Mouse (Mus musculus): ENCODE measurements around the gene Doc2b.

The Doc2b gene

GRCm38 (mm10) chr11:75796029-75796445 lies at the start of gene Doc2b:
TSS of gene Doc2b (minus strand) at chr11:75796049.
- DNase-seq = peak; percentile 43

GRCm38 (mm10) chr11:75842904-75843619 lies 47.2 kb upstream of the Doc2b start:
- no peak for DNase-seq

DNA sequence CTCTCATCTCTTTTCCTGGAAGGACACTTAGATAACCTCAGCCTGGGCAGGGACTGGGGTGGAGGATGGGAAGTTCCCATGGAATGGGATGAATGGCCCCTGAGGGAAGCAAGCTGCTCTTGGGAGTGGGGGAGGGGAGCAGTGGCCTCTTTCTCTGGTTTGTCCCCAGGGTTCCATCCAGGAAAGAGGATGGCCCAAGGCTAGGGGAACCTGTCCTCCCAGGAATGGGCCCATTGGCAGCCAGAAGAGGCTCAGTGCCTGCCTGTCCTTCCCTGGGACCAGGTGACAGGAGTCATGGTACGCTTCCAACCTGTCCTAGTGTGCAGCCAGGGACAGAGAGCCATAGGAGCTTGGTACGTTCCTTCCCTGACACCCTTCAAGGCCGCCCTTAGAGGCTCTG lies 45.7 kb upstream of the Doc2b start:
- no peak for DNase-seq

DNA sequence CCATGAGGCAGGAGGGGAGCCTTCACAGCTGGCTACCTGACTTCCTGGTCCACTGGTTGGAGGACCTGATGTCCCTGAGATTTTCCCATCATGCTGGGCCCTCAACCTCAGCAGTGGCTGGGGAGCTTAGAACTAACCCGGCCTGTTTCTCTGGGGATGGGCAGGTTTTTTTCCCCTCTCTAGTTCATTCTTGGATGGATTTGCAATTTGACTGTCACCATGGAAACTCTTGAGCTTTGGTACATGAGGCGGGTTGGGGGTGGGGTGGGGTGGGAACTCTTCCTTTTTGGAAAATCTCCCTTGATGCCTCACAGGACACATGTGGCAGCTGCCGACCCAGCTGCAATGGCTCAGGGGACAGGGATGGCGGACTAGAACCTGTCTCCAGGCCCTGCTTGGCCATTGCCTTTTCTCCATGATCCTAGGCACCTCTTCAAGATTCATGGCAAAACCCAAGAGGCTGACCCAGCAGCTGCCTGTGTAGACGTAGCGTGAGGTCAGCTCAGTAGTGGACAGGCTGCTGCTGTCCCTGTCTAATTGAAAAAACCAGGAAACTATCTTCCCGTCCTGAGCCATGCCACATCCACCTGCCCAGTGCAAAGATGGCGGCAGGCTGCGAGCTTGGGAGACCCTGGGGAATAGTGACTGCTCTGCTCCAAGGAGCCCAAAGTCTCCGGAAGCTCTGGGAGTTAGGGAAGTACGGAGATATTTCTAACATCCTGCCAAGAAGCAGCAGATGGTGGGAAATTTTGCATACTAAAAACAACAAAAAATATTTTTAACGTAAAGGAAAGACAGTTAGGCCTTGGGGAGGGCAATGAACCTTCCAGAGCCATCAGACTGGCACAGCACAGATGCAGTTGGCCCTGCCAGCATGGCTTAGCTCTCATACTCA lies 43.9 kb upstream of the Doc2b start:
- no peak for DNase-seq

DNA sequence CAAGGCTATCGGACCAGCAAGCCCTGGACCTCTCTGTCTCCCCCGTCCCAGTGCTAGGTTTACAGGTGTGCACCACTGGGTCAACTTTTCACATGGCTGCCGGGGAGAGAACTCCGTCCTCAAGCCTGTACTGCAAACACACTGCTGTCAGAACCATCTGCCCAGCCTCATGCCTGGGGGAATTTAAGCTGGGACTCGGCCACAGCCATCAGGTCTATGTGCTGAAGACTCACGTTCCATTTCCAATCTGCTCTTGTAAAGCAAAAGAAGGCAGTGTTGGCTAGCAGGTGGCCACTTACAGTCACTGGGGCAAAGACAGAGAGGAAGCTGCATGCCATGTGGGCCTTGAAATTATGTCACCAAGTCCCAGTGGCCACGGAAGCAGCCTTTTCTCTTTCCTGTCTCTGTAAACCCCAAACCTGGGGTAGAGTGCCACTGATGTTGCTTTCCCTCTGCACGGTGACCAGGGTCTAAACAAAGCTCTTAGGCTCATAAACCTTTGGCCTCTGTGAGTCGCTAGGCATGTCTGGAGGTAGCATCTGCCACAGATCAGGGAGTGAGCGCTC lies 43.1 kb upstream of the Doc2b start:
- DNase-seq = no peak

GRCm38 (mm10) chr11:75836240-75836610 lies 40.4 kb upstream of the Doc2b start:
- no peak for DNase-seq

DNA sequence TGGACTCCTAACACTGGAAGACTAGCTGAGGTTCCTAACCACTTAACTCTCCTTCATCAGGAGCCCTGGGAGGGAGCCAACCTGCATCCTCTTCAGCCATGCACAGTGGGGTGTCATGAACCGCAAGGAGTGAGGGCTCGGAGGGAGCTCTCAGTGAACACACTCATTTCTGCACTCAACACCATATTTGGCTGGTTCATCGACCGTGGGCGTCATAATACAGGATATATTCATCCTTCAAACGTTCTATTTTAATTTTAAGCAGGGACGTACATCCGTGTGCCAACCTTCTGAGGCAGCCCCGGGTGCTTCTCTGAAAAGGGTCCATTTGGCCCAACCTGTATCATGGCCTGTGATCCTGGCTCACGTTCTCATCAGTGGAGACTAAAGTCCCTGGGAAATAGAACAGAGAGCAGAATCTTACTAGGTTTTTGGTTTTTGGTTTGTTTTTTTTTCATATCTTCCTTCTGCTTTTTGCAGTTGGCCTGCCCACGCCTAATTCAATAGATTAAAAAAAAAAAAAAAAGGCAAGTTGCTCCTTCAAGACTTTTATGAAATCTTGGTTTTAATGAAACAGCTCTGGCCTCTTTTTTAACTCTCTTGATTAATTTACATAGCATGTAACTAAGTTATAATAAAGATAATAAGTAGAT lies 39.9 kb upstream of the Doc2b start:
- no peak for DNase-seq

DNA sequence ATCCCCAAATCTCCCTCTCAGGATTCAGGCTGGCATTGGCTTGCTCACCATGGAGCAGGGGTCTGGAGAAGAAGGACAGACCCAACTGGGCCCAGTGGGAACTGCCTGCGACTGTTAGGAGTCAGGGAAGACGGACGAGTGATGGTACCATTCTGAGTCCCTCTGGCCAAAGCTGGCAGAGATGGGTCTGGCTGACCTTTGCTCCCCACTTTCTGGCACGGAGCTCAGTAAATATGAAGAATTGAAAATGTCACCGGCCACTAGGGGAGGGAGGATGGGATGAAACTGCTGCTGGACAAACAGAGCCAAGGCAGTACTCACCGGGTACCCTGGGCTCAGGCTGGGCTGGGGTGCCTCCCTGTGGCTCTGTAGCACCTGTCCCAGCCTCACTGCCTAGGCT lies 37.2 kb upstream of the Doc2b start:
- no peak for DNase-seq

DNA sequence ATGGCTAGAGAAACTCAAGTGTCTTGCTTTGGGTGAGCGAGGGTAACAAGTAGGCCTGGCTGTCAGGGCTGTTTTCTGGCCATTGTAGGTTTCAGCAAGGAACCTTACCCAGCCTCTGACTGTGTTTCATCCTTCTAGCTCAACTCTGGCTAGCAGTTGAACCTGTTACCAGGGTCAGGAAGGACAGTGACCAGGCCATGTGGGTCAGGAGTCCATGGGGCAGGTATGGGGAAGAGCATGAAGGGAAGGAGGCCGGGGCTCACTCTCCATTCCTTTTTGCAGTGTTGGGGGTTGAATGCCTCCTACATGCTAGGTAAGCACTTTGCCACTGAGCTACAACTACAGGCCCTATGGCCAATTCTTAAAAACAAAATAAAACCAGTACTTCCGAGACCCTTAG lies 34.5 kb upstream of the Doc2b start:
- no peak for DNase-seq

GRCm38 (mm10) chr11:75827414-75827813 lies 31.6 kb upstream of the Doc2b start:
- no peak for DNase-seq

DNA sequence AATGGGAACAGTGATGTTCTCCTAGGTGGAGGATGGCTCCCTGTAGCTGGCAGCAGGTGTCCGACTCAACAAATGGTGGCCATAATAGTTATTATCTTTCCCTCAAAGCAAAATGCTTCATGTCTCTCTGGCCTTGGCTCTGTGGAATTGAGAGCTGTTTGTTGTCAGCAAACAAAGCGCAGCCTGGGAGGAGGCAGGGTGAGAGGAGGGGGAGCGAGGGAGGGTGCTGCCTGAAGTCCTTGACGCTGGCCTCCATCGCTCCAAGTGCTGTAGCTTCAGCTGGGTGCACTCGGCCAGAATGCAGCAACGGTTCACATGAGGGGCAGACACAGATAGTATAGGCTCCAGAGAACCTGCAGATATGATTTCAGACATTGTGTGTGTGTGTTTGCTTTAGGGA lies 27.7 kb upstream of the Doc2b start:
- DNase-seq = no peak

DNA sequence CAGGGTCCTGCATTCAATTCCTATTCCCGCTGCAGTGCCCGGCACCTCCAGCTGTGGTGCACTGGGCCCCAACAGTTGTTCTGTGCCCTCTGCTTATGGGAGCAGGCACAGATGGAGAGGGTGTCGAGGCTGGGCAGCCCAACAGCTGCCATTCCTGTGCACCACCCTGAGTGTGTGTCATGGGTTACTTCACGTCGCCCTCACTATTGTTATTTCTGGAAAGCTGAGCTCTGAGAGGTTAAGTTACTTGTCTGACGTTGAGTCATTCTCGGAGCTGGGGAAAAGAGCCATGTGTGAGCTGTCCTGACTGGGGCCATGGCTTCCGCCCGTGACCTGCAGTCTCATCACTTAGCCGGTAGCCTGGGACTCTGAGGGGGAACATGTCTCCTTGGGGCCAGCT lies 17.2 kb upstream of the Doc2b start:
- no peak for DNase-seq

GRCm38 (mm10) chr11:75811900-75812299 lies 16.1 kb upstream of the Doc2b start:
- DNase-seq = peak; percentile 90

DNA sequence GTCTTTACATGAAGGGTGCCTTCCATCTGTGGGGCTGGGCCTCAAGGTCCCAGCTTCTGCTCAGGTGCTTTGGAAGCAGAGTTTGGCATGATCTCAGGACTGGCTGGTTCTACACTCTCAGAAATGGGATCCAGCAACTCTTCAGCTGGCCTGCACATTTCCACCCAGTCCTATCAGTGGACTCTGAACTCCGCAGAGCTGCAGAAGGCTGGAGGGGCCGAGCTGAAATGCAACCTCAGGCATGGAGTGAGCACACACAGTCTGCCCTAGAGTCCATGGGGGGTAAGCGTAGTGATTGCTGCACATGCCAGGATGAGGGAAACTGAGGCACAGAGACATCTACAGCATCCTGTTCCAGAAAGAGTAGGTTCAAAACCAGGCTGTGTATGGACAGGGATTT lies 14.7 kb upstream of the Doc2b start:
- DNase-seq = no peak

DNA sequence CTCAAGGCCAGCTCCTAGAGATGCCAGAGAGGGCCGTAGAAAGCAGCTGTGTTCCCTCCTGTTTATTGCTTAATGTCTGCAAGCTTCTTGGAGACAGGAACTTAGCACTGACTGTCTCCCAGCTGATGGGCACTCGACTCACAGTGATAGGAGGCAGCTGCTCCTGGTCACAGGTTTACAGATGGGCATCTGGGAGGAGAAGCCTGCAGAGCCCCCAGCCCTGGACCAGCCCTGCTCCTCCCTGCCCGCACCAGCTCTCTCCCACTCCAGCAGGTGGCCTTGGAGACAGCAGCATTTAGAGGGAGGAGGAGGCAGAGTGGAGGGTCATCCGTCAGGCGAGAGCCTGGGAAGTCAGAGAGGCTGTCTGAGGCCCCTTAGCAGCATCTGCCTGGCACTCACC lies 11.6 kb upstream of the Doc2b start:
- DNase-seq = peak; percentile 59

- no peak for DNase-seq
Measured at GRCm38 (mm10) chr11:75801771-75802550, 6.1 kb upstream of the Doc2b start.

- no peak for DNase-seq
Measured at GRCm38 (mm10) chr11:75801369-75801768, 5.5 kb upstream of the Doc2b start.

GRCm38 (mm10) chr11:75796536-75797246 lies 842 bp upstream of the Doc2b start:
- DNase-seq = no peak

DNA sequence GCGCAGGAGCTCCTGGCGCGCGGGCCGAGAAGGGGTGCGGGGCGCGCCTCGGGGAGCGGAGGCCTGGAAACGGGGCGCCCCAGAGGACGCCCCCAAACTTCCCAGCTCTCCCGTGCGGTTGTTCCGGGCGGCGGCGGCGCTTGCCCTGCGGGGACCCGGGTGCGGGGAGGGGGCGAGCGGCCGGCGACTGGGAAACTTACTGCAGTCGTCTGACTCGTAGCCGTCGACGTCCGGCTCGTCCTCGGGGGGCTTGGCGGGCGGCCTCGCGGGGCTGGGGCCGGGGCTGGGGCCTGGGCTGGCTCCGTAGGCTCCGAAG lies 570 bp downstream of the Doc2b start:
- no peak for DNase-seq

GRCm38 (mm10) chr11:75794602-75795320 lies 1.1 kb downstream of the Doc2b start:
- peak; percentile 29 for DNase-seq

DNA sequence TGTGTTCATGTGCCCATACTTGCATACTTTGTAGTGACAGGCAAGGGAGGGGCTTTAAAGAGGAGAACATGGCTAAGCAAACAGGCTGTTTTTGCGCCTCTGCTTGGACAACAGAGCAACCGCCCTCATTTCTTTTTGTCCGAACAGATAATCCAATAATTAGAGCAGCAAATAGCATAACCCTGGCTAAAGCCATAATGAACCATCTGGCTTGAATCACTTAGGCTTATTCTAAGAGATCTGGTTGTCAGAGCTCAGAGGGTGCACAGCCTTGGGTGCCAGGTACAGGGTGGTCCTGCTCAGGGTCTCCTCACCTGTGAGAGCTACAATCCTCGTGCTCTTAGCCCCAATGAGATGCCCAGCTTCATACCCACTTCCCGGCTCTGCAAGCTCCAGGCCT lies 2.5 kb downstream of the Doc2b start:
- no peak for DNase-seq
